Mouse (Mus musculus) myocyte (in vitro differentiated cells): ENCODE data around the gene Mast2. TPM values are rescaled to one million over a fixed set of nuclear protein-coding genes. Genes with fewer than 3 reads are reported as not detected.
A peak's percentile ranks its signal among the peaks of the same experiment; 100 is the strongest.

Experiments used
- H3K27me3 ChIP-seq: one replicate; pipeline ENCODE4 v1.6.1; 2011; ENCODE audit not compliant: control insufficient read depth, insufficient read depth, insufficient read length
- H3K36me3 ChIP-seq: one replicate; pipeline ENCODE4 v1.6.1; 2011; ENCODE audit not compliant: control insufficient read depth, insufficient read depth
- H3K4me2 ChIP-seq: one replicate; pipeline ENCODE4 v1.6.1; 2011; ENCODE audit warnings: low read depth, control low read depth
- H3K4me3 ChIP-seq: one replicate; pipeline ENCODE4 v1.5.1; 2011; ENCODE audit warnings: mild to moderate bottlenecking, control low read depth, moderate library complexity
- H3K79me2 ChIP-seq: one replicate; pipeline ENCODE4 v1.6.1; 2011; ENCODE audit not compliant: control insufficient read depth, insufficient read depth
- H3ac ChIP-seq: one replicate; pipeline ENCODE4 v1.6.1; 2011; ENCODE audit not compliant: control insufficient read depth, insufficient read length
- CEBPB ChIP-seq: IDR thresholded peaks from 2 replicates; pipeline ENCODE4 v1.6.1; 2011; ENCODE audit warnings: mild to moderate bottlenecking, moderate library complexity; ENCODE audit not compliant: poor library complexity, insufficient read depth, severe bottlenecking
- E2F4 ChIP-seq: IDR thresholded peaks from one replicate; pipeline ENCODE4 v1.6.1; 2011; ENCODE audit warnings: mild to moderate bottlenecking, control low read depth, moderate library complexity; ENCODE audit not compliant: insufficient read depth
- MAX ChIP-seq: IDR thresholded peaks from one replicate; pipeline ENCODE4 v1.6.1; 2011; ENCODE audit warnings: low read depth, mild to moderate bottlenecking, control low read depth
- MYOD1 ChIP-seq, 3 experiments: IDR thresholded peaks; one replicate each; pipeline ENCODE4 v1.6.1; 2011; ENCODE audit warnings: control low read depth in 2 of 3, low read depth in 2 of 3, mild to moderate bottlenecking in 2 of 3, moderate library complexity in 1 of 3; ENCODE audit not compliant: insufficient read length in 2 of 3, control insufficient read depth in 1 of 3
- MYOG ChIP-seq, 3 experiments: IDR thresholded peaks; one replicate each; pipeline ENCODE4 v1.6.1; 2011; ENCODE audit warnings: control low read depth in 2 of 3, low read depth in 2 of 3, mild to moderate bottlenecking in 2 of 3; ENCODE audit not compliant: insufficient read length in 2 of 3, control insufficient read depth in 1 of 3, insufficient read depth in 1 of 3
- POLR2A ChIP-seq: IDR thresholded peaks from one replicate; pipeline ENCODE4 v1.6.1; 2011; ENCODE audit warnings: low read depth, mild to moderate bottlenecking, control low read depth, moderate library complexity; ENCODE audit not compliant: insufficient read length
- POLR2AphosphoS2 ChIP-seq: IDR thresholded peaks from one replicate; pipeline ENCODE4 v1.6.1; 2011; ENCODE audit warnings: low read depth, control low read depth; ENCODE audit not compliant: insufficient read length
- REST ChIP-seq: IDR thresholded peaks from one replicate; pipeline ENCODE4 v1.6.1; 2011; ENCODE audit warnings: mild to moderate bottlenecking, control low read depth, moderate library complexity; ENCODE audit not compliant: insufficient read depth, insufficient read length
- SRF ChIP-seq: IDR thresholded peaks from one replicate; pipeline ENCODE4 v1.6.1; 2011; ENCODE audit warnings: low read depth; ENCODE audit not compliant: control insufficient read depth, insufficient read length
- TCF12 ChIP-seq: IDR thresholded peaks from one replicate; pipeline ENCODE4 v1.6.1; 2011; ENCODE audit warnings: mild to moderate bottlenecking, control low read depth; ENCODE audit not compliant: poor library complexity, insufficient read depth, severe bottlenecking
- TCF3 ChIP-seq: IDR thresholded peaks from one replicate; pipeline ENCODE4 v1.6.1; 2011; ENCODE audit warnings: low read depth, control low read depth; ENCODE audit not compliant: insufficient read length
- USF1 ChIP-seq: IDR thresholded peaks from one replicate; pipeline ENCODE4 v1.6.1; 2011; ENCODE audit warnings: low read depth, mild to moderate bottlenecking, control low read depth, moderate library complexity
- polyA plus RNA-seq: library from polyadenylated mRNA; unstranded; fragments of >200 nt; fragmentation: generic; extraction: Trizol; gene quantifications from one replicate; pipeline ENCODE4 v1.2.1, GENCODE M21; 2012; ENCODE audit warnings: missing spikeins

The Mast2 gene
- polyA plus RNA-seq, 1 experiment, result 48.9 TPM

DNA sequence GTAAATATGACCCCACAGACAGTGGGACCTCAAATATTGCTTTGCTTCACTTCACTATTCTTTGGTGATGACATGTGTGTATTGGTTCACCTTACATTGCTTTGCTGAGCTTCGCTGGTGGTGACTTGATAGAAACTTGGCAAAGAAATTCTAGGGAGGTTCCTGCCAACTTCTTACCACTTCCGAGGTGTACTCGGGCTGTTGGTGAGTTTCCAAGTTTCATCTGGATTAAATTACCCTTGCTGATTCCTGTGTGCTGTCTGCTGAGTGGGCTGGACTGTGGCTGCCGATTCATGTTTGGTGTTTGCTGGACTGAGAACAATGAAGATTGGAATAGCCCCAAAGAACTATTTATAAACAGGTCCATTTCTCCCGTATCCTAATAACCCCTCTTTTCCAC is 29.7 kb upstream of the Mast2 start:
- H3K4me3 ChIP-seq, result no peak overlapping the region
- H3K4me2 ChIP-seq, result no peak overlapping the region
- no peak overlapping the region for H3ac ChIP-seq
- TF ChIP-seq POLR2A (no peak), REST (no peak), MYOD1 (IDR thresholded peaks at IDR 0.05; ENCODE audit: control insufficient read depth in 1 of 3, insufficient read length in 2 of 3, low read depth in 2 of 3) (no peak), CEBPB (no peak), POLR2AphosphoS2 (no peak), TCF3 (no peak), SRF (no peak), E2F4 (no peak), MAX (no peak), USF1 (no peak), MYOG (IDR thresholded peaks at IDR 0.05; ENCODE audit: control insufficient read depth in 1 of 3, insufficient read depth in 1 of 3, insufficient read length in 2 of 3, low read depth in 2 of 3) (no peak), TCF12 (no peak)
- H3K27me3 ChIP-seq, result no peaks in the 10 kb centered on the region
- no peaks in the 10 kb centered on the region for H3K79me2 ChIP-seq
- no peaks in the 10 kb centered on the region for H3K36me3 ChIP-seq

GRCm38 (mm10) chr4:116492460-116492859 is 28.5 kb upstream of the Mast2 start:
- no peak for TF ChIP-seq TCF12
- no peak for TF ChIP-seq TCF3
- TF ChIP-seq USF1, result no peak
- TF ChIP-seq E2F4, result no peak
- TF ChIP-seq SRF, result no peak
- TF ChIP-seq CEBPB, result no peak
- no peak for TF ChIP-seq POLR2AphosphoS2
- no peak for TF ChIP-seq MAX
- TF ChIP-seq POLR2A, result no peak
- TF ChIP-seq MYOD1 (IDR thresholded peaks at IDR 0.05; ENCODE audit: control insufficient read depth in 1 of 3, insufficient read length in 2 of 3, low read depth in 2 of 3), result no peak
- no peak for TF ChIP-seq MYOG (IDR thresholded peaks at IDR 0.05; ENCODE audit: control insufficient read depth in 1 of 3, insufficient read depth in 1 of 3, insufficient read length in 2 of 3, low read depth in 2 of 3)
- TF ChIP-seq REST, result no peak
- no peak overlapping the region for H3K4me2 ChIP-seq
- no peak overlapping the region for H3ac ChIP-seq
- no peaks in the 10 kb centered on the region for H3K36me3 ChIP-seq
- no peaks in the 10 kb centered on the region for H3K79me2 ChIP-seq
- no peaks in the 10 kb centered on the region for H3K27me3 ChIP-seq
- no peak overlapping the region for H3K4me3 ChIP-seq

DNA sequence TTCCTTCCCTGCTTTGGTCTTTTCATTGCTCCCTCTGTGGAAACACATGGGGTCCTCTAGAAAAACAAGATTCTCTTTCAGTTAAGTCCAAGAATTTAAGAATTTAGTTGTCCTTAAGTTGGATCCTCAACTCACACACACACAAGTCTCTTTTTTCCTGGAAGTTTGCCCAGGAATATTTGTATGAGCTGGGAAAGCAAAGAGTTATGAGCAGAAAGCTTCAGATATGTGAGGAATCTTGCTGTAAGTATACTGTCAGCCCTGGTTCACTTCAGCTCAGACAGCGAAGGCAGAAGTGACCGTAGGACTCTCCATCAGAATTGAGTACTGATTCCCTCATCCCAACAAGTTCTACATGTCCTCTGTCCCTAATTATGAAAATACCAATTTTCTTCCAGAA is 27.9 kb upstream of the Mast2 start:
- TF ChIP-seq MYOD1 (IDR thresholded peaks at IDR 0.05; ENCODE audit: control insufficient read depth in 1 of 3, insufficient read length in 2 of 3, low read depth in 2 of 3) (no peak), CEBPB (no peak), MYOG (IDR thresholded peaks at IDR 0.05; ENCODE audit: control insufficient read depth in 1 of 3, insufficient read depth in 1 of 3, insufficient read length in 2 of 3, low read depth in 2 of 3) (no peak), POLR2A (no peak), TCF3 (no peak), USF1 (no peak), SRF (no peak), TCF12 (no peak)
- H3ac ChIP-seq, result no peak overlapping the region
- H3K27me3 ChIP-seq, result no peaks in the 10 kb centered on the region
- H3K36me3 ChIP-seq, result no peaks in the 10 kb centered on the region
- no peak overlapping the region for H3K4me3 ChIP-seq
- no peak overlapping the region for H3K4me2 ChIP-seq
- no peaks in the 10 kb centered on the region for H3K79me2 ChIP-seq

DNA sequence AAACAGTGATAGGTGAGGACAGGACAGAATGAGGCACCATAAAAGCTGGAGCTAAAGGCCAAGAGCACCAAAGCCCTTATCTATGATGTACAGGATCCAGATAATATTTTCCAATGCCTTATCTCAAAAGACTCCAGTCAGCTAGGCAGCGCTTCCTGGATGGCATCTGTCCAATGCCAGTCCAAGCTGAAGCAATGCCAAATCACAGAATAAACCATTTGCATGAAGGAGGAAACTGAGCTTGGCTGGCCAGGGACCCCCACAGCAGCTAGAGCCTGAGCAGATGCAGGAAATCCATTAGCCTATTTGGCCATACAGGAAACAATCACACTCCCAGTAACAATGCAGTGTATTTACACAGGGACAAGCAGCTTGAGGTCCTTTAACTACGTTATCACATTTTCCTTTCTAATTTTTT is 27.1 kb upstream of the Mast2 start:
- H3K36me3 ChIP-seq, result no peaks in the 10 kb centered on the region
- no peaks in the 10 kb centered on the region for H3K27me3 ChIP-seq
- H3K79me2 ChIP-seq, result no peaks in the 10 kb centered on the region
- no peak overlapping the region for H3K4me2 ChIP-seq
- no peak overlapping the region for H3ac ChIP-seq
- TF ChIP-seq CEBPB, result no peak
- TF ChIP-seq POLR2AphosphoS2, result no peak
- no peak for TF ChIP-seq MYOG (IDR thresholded peaks at IDR 0.05; ENCODE audit: control insufficient read depth in 1 of 3, insufficient read depth in 1 of 3, insufficient read length in 2 of 3, low read depth in 2 of 3)
- TF ChIP-seq TCF12, result no peak
- TF ChIP-seq TCF3, result no peak
- no peak for TF ChIP-seq E2F4
- no peak for TF ChIP-seq USF1
- no peak for TF ChIP-seq REST
- no peak for TF ChIP-seq SRF
- TF ChIP-seq POLR2A, result no peak
- no peak for TF ChIP-seq MYOD1 (IDR thresholded peaks at IDR 0.05; ENCODE audit: control insufficient read depth in 1 of 3, insufficient read length in 2 of 3, low read depth in 2 of 3)
- no peak for TF ChIP-seq MAX
- no peak overlapping the region for H3K4me3 ChIP-seq

DNA sequence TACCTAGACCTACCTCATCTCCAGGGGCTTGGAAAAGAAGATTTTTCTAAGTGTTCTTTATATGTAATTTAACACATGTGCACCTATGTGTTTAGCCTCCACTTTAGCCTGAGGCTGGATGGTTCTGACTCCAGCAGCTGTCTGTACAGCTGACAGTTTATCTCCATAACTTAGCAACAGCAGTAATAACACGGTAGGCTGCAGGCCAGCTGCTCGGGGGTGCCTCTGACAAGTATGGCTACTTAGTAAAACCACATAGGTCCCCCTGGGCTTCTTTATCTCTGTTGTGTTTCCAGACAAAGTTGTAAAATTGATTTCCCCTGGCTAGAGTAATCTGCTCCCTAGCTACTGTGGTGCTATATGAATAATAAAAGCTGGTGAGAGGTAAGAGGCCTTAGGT is 19.5 kb upstream of the Mast2 start:
- TF ChIP-seq TCF12 (peak; percentile 80), POLR2A (no peak), POLR2AphosphoS2 (no peak), MYOG (IDR thresholded peaks at IDR 0.05; ENCODE audit: control insufficient read depth in 1 of 3, insufficient read depth in 1 of 3, insufficient read length in 2 of 3, low read depth in 2 of 3) (peak; percentile 36 to 78 (median 77)), TCF3 (peak; percentile 30), MYOD1 (IDR thresholded peaks at IDR 0.05; ENCODE audit: control insufficient read depth in 1 of 3, insufficient read length in 2 of 3, low read depth in 2 of 3) (peak; percentile 51 to 90 (median 86)), E2F4 (no peak), CEBPB (no peak), SRF (no peak), REST (no peak), MAX (no peak), USF1 (no peak)
- no peaks in the 10 kb centered on the region for H3K79me2 ChIP-seq

More for the DNA sequence above, 19.5 kb upstream of the Mast2 start:
- Histone ChIP-seq H3K4me3 (no peak overlapping the region), H3K4me2 (peak overlapping the region; percentile 55), H3K27me3 (no peaks in the 10 kb centered on the region), H3K36me3 (no peaks in the 10 kb centered on the region), H3ac (no peak overlapping the region)
